Mouse (Mus musculus): ENCODE measurements around the gene Trmt10a. TPM values are rescaled to one million over a fixed set of nuclear protein-coding genes. Genes with fewer than 3 reads are reported as not detected.
A peak's percentile ranks its signal among the peaks of the same experiment; 100 is the strongest.

The Trmt10a gene
- 1 to 10 TPM; 4.0 to 4.9 TPM for total RNA-seq (2021)
- long read RNA-seq, experiment 1, full-length matches to known transcripts = 4 of 13 reads
- long read RNA-seq, experiment 1, partial matches to known transcripts = 1 of 13 reads
- long read RNA-seq, experiment 1, other reads (novel, unspliced or antisense) = 8 of 13 reads
- long read RNA-seq, experiment 2, full-length matches to known transcripts = 5 of 11 reads
- long read RNA-seq, experiment 2, partial matches to known transcripts = 0 of 11 reads
- long read RNA-seq, experiment 2, other reads (novel, unspliced or antisense) = 6 of 11 reads

- peak; percentile 98 to 99 for DNase-seq (ENCODE audit: low spot score in 2 of 2)
Observed at GRCm38 (mm10) chr3:138143315-138144059, at the start of gene Trmt10a. Trmt10a (plus strand) TSS chr3:138143448.

GRCm38 (mm10) chr3:138095301-138095700 is 47.9 kb upstream of the Trmt10a start:
- peak; percentile 40 to 69 for DNase-seq (ENCODE audit: low spot score in 2 of 2)

GRCm38 (mm10) chr3:138095718-138096117 is 47.5 kb upstream of the Trmt10a start:
- DNase-seq (ENCODE audit: low spot score in 2 of 2) = no peak

- DNase-seq (ENCODE audit: low spot score in 2 of 2) = no peak
Observed at GRCm38 (mm10) chr3:138096263-138097028, 46.8 kb upstream of the Trmt10a start.

GRCm38 (mm10) chr3:138097718-138098117 is 45.5 kb upstream of the Trmt10a start:
- DNase-seq (ENCODE audit: low spot score in 2 of 2) = no peak

GRCm38 (mm10) chr3:138101936-138102335 is 41.3 kb upstream of the Trmt10a start:
- DNase-seq (ENCODE audit: low spot score in 2 of 2) = no peak

GRCm38 (mm10) chr3:138103690-138104089 is 39.6 kb upstream of the Trmt10a start:
- DNase-seq (ENCODE audit: low spot score in 2 of 2) = no peak

- no peak for DNase-seq (ENCODE audit: low spot score in 2 of 2)
Observed at GRCm38 (mm10) chr3:138105056-138105455, 38.2 kb upstream of the Trmt10a start.

GRCm38 (mm10) chr3:138106887-138107286 is 36.4 kb upstream of the Trmt10a start:
- DNase-seq (ENCODE audit: low spot score in 2 of 2) = no peak

- no peak for DNase-seq (ENCODE audit: low spot score in 2 of 2)
Observed at GRCm38 (mm10) chr3:138110910-138111782, 32.1 kb upstream of the Trmt10a start.

- DNase-seq (ENCODE audit: low spot score in 2 of 2) = no peak
Observed at GRCm38 (mm10) chr3:138114106-138114505, 29.1 kb upstream of the Trmt10a start.

- DNase-seq (ENCODE audit: low spot score in 2 of 2) = no peak
Observed at GRCm38 (mm10) chr3:138116871-138117270, 26.4 kb upstream of the Trmt10a start.

- DNase-seq (ENCODE audit: low spot score in 2 of 2) = no peak
Observed at GRCm38 (mm10) chr3:138118392-138118791, 24.9 kb upstream of the Trmt10a start.

GRCm38 (mm10) chr3:138118831-138119230 is 24.4 kb upstream of the Trmt10a start:
- no peak for DNase-seq (ENCODE audit: low spot score in 2 of 2)

GRCm38 (mm10) chr3:138119444-138120105 is 23.7 kb upstream of the Trmt10a start:
- no peak for DNase-seq (ENCODE audit: low spot score in 2 of 2)

GRCm38 (mm10) chr3:138121461-138121860 is 21.8 kb upstream of the Trmt10a start:
- DNase-seq (ENCODE audit: low spot score in 2 of 2) = no peak

- DNase-seq (ENCODE audit: low spot score in 2 of 2) = no peak
Observed at GRCm38 (mm10) chr3:138123842-138124241, 19.4 kb upstream of the Trmt10a start.

GRCm38 (mm10) chr3:138129110-138129509 is 14.1 kb upstream of the Trmt10a start:
- no peak for DNase-seq (ENCODE audit: low spot score in 2 of 2)

GRCm38 (mm10) chr3:138130692-138131091 is 12.6 kb upstream of the Trmt10a start:
- DNase-seq (ENCODE audit: low spot score in 2 of 2) = no peak

- DNase-seq (ENCODE audit: low spot score in 2 of 2) = no peak
Observed at GRCm38 (mm10) chr3:138131168-138131567, 12.1 kb upstream of the Trmt10a start.

Data from left cerebral cortex, adult 18-20 months (tissue).